Mouse (Mus musculus): ENCODE measurements around the gene Olfr727.

Olfr727 gene

GRCm38 (mm10) chr14:50122886-50123285, at the start of gene Olfr727:
Gene Olfr727 (plus strand): TSS chr14:50123186.
- no peak for DNase-seq (ENCODE audit: low read depth, low spot score)

DNA sequence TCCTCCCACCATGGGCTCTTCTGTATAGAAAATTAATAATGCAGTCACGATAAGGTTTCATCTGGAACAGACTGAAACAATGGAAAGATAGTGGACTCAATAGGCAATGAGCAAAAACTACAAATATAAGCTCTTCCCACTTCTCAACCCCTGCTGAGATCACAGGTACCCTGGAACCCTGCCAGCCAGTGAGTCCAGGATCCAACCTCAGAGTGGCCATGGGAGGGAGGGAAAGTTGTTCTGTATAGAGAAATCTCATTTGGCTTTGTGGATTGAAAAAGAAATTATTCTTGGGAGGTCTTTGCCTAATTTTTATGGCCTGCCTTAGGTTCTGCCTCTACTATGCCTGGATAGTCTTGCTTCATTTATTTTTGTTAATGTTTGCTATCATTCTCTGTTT, 32.1 kb upstream of the Olfr727 start, which contains the start of gene Olfr726:
Gene Olfr726, minus strand, starts transcription at position 101 of the 400 bp plus-strand sequence.
- DNase-seq (ENCODE audit: low read depth, low spot score): no peak

GRCm38 (mm10) chr14:50142580-50142979, 19.6 kb downstream of the Olfr727 start, which contains the start of gene Olfr728:
Gene Olfr728 (minus strand): TSS chr14:50142680.
- DNase-seq (ENCODE audit: low read depth, low spot score): no peak

GRCm38 (mm10) chr14:50152810-50153209, 29.8 kb downstream of the Olfr727 start, which contains the start of gene Olfr729:
Gene Olfr729 (minus strand): TSS chr14:50152910.
- no peak for DNase-seq (ENCODE audit: low read depth, low spot score)
